Mouse (Mus musculus) limb, embryonic 14.5 days (tissue): ENCODE results near the gene H2-M10.6. TPM values are rescaled to one million over a fixed set of nuclear protein-coding genes. Genes with fewer than 3 reads are reported as not detected.
"Not testable (repeated sequence)": the region's sequence is repeated elsewhere in the genome, so short reads cannot be mapped to it uniquely, and the experiment has no call there.

Experiments used
- ATAC-seq: fragments of 200-750 bp; cut with Nextera tagmentation; 2 replicates; pipeline ENCODE4 v1.8.0; 2017; ENCODE audit warnings: low read depth, moderate number of reproducible peaks, moderate TSS enrichment; ENCODE audit not compliant: low FRiP score
- DNase-seq: peaks from one replicate; pipeline ENCODE4 v3.0.0-alpha.2; 2015; ENCODE audit warnings: low spot score
- H3K27ac ChIP-seq: fragments of 300-500 bp; sonication (generic); replicated peaks from 2 replicates; pipeline ENCODE4 v1.5.1; 2014; ENCODE audit warnings: low read depth, mild to moderate bottlenecking, low read length, moderate library complexity, mixed read lengths
- H3K27me3 ChIP-seq: fragments of 300-500 bp; sonication (generic); 2 replicates; pipeline ENCODE4 v1.6.1; 2014; ENCODE audit warnings: low read length, mixed read lengths; ENCODE audit not compliant: control insufficient read depth, insufficient read depth
- H3K36me3 ChIP-seq: fragments of 300-500 bp; sonication (generic); 2 replicates; pipeline ENCODE4 v1.6.1; 2014; ENCODE audit warnings: mild to moderate bottlenecking, low read length, moderate library complexity, mixed read lengths; ENCODE audit not compliant: control insufficient read depth, insufficient read depth
- H3K4me1 ChIP-seq: fragments of 300-500 bp; sonication (generic); 2 replicates; pipeline ENCODE4 v1.6.1; 2014; ENCODE audit warnings: antibody characterized with exemption, low read length, mixed read lengths; ENCODE audit not compliant: control insufficient read depth, insufficient read depth
- H3K4me2 ChIP-seq: fragments of 300-500 bp; sonication (generic); replicated peaks from 2 replicates; pipeline ENCODE4 v1.6.1; 2014; ENCODE audit warnings: low read depth, mild to moderate bottlenecking, low read length, moderate library complexity; ENCODE audit not compliant: severe bottlenecking
- H3K4me3 ChIP-seq: fragments of 300-500 bp; sonication (generic); replicated peaks from 2 replicates; pipeline ENCODE4 v1.5.1; 2014; ENCODE audit warnings: low read length
- H3K9ac ChIP-seq: fragments of 300-500 bp; sonication (generic); 2 replicates; pipeline ENCODE4 v1.6.1; 2014; ENCODE audit warnings: mild to moderate bottlenecking, low read depth, low read length, moderate library complexity; ENCODE audit not compliant: severe bottlenecking
- H3K9me3 ChIP-seq: fragments of 300-500 bp; sonication (generic); 2 replicates; pipeline ENCODE4 v1.6.1; 2016; ENCODE audit warnings: low read length; ENCODE audit not compliant: control insufficient read depth
- POLR2A ChIP-seq: fragments of 200-500 bp; IDR thresholded peaks from 2 replicates; pipeline ENCODE4 v1.8.0; 2012; ENCODE audit warnings: inconsistent platforms, mild to moderate bottlenecking, moderate library complexity, borderline replicate concordance; ENCODE audit not compliant: insufficient read depth, insufficient read length; ENCODE audit errors: extremely low read depth
- WGBS: fragments of 180-500 bp; shearing (Covaris S2); extraction: QIAGEN DNeasy Blood & Tissue Kit; methylation state at CpG from one replicate; pipeline ENCODE4 v1.1.7; 2014; 5-methylcytosine and 5-hydroxymethylcytosine counted together
- polyA plus RNA-seq, 2 experiments: library from polyadenylated mRNA; depleted of rRNA in 1 of 2; stranded (reverse) in 1 of 2; unstranded in 1 of 2; fragments of >200 nt; fragmentation: Nextera tagmentation in 1 of 2; extraction: Ambion mirVana in 1 of 2; gene quantifications; 2 replicates each; pipeline versions ENCODE4 v1.2.1 to v1.2.3; 2012 to 2014

H2-M10.6 gene
- polyA plus RNA-seq (2012; rRNA removed) (not detected in 2 replicates), polyA plus RNA-seq (2014; fragmentation: Nextera tagmentation; extraction: Ambion mirVana) (not detected in 2 replicates)

- Histone ChIP-seq H3K4me2 (no peak within 1 kb of the TSS), H3K27ac (no peak within 1 kb of the TSS), H3K27me3 (no peaks in the 10 kb centered on the region), H3K9ac (no peak within 1 kb of the TSS), H3K4me1 (no peaks in the 10 kb centered on the region), H3K36me3 (no peaks in the 10 kb centered on the region), H3K9me3 (no peaks in the 10 kb centered on the region), H3K4me3 (no peak within 1 kb of the TSS)
- no peak for DNase-seq
- TF ChIP-seq POLR2A: no peak
- no peak for ATAC-seq
These were observed at the start of gene H2-M10.6 for GRCm38 (mm10) chr17:36811871-36812270. TSS of gene H2-M10.6 (plus strand) at chr17:36812171.

GRCm38 (mm10) chr17:36763816-36764215 is 48.2 kb upstream of the H2-M10.6 start:
- DNase-seq (no peak), ATAC-seq (no peak)
- Histone ChIP-seq H3K36me3 (no peaks in the 10 kb centered on the region), H3K9me3 (no peaks in the 10 kb centered on the region), H3K27ac (no peak overlapping the region), H3K9ac (no peak overlapping the region), H3K4me2 (no peak overlapping the region), H3K4me3 (no peak overlapping the region), H3K27me3 (no peaks in the 10 kb centered on the region), H3K4me1 (no peaks in the 10 kb centered on the region)
- WGBS: 53% methylated on average over 2 of the region's 2 CpGs
- TF ChIP-seq POLR2A: no peak

GRCm38 (mm10) chr17:36764244-36764643 is 47.7 kb upstream of the H2-M10.6 start:
- H3K27me3 ChIP-seq, H3K9ac ChIP-seq, ATAC-seq, H3K4me3 ChIP-seq, H3K27ac ChIP-seq, H3K9me3 ChIP-seq, H3K4me1 ChIP-seq, H3K4me2 ChIP-seq, DNase-seq, H3K36me3 ChIP-seq: not testable (repeated sequence)
- 18% methylated on average over 2 of the region's 2 CpGs for whole genome bisulfite sequencing

DNA sequence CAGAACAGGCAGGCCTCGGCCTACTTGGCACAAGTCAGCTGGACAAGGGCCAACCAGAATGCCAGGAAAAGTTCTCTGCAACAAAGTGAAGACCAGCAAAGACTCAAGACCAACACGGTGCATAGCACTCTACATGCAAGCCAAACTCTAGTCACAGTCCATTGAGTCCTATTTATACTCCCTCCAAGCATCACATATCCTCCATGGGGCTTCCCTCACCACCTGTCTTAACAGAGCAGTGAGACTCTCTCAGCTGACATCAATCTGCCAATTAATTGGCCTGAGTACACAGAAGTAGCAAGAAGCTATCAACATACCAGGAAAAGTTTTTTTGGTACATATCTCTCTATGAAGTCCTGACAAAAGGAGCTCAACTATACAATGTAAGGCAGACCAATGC is 46.6 kb upstream of the H2-M10.6 start:
- H3K4me2 ChIP-seq, H3K36me3 ChIP-seq, H3K4me3 ChIP-seq, H3K9me3 ChIP-seq, H3K4me1 ChIP-seq, H3K27me3 ChIP-seq, DNase-seq, H3K27ac ChIP-seq, ATAC-seq, H3K9ac ChIP-seq: not testable (repeated sequence)
- 36% methylated on average over 2 of the region's 2 CpGs for WGBS

GRCm38 (mm10) chr17:36772610-36773009 is 39.4 kb upstream of the H2-M10.6 start, which contains the start of gene H2-M10.5:
TSS of gene H2-M10.5 (plus strand) at chr17:36772910.
- 96% methylated on average over 2 of the region's 2 CpGs for WGBS

GRCm38 (mm10) chr17:36781533-36781932 is 30.4 kb upstream of the H2-M10.6 start:
- Histone ChIP-seq H3K27ac (no peak overlapping the region), H3K4me1 (no peaks in the 10 kb centered on the region), H3K27me3 (no peaks in the 10 kb centered on the region), H3K4me3 (no peak overlapping the region), H3K4me2 (no peak overlapping the region), H3K9me3 (no peaks in the 10 kb centered on the region), H3K9ac (no peak overlapping the region), H3K36me3 (no peaks in the 10 kb centered on the region)
- DNase-seq (no peak), ATAC-seq (no peak)
- 56% methylated on average over 3 of the region's 3 CpGs for WGBS
- TF ChIP-seq POLR2A: no peak

More at GRCm38 (mm10) chr17:36772610-36773009, 39.4 kb upstream of the H2-M10.6 start, which contains the start of gene H2-M10.5:
- H3K4me3 ChIP-seq, ATAC-seq, H3K27ac ChIP-seq, H3K36me3 ChIP-seq, DNase-seq, H3K4me1 ChIP-seq, H3K27me3 ChIP-seq, H3K9ac ChIP-seq, H3K9me3 ChIP-seq, H3K4me2 ChIP-seq: not testable (repeated sequence)

- DNase-seq, H3K9ac ChIP-seq, H3K36me3 ChIP-seq, H3K9me3 ChIP-seq, H3K27ac ChIP-seq, H3K27me3 ChIP-seq, H3K4me2 ChIP-seq, H3K4me3 ChIP-seq, ATAC-seq, H3K4me1 ChIP-seq: not testable (repeated sequence)
- WGBS: 37% methylated on average over 1 of the region's 1 CpGs
These were observed 25.5 kb upstream of the H2-M10.6 start for GRCm38 (mm10) chr17:36786483-36786886.
